Mouse (Mus musculus): ENCODE data around the gene Qrich2.
"Not testable (repeated sequence)": the region's sequence is repeated elsewhere in the genome, so short reads cannot be mapped to it uniquely, and the experiment has no call there.

Gene Qrich2

GRCm38 (mm10) chr11:116489771-116490231 is 23.8 kb upstream of the Qrich2 start:
- DNase-seq (ENCODE audit: low spot score in 2 of 2), result no peak

DNA sequence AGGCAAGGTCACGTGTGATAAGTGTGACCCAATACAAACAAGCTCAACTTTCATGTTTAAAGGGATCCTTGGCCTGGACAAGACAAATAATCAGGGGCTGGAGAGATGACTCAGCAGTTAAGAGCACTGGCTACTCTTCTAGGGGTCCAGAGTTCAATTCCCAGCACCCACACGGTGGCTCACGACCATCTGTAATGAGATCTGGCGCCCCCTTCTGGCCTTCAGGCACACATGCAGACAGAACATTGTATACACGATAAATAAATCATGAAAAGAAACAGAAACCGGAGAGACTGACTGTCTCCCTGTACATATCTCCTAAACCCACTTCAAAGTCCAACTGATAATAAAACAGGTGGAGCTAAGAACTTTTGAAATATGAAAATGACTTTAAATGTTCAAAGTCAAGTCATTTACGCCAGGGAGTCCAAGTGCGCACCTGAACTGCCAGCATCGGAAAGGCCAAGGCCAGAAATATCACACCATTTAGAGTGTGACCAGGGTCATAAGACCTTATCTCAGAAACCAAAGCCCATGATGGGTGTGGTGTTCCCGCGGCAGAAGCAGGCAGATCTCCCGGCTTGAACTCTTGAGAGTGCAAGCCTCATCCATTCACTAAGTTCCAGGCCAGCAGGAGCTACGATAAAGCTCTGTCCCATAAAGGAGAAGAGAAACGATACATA is 22.8 kb upstream of the Qrich2 start:
- no peak for DNase-seq (ENCODE audit: low spot score in 2 of 2)

- no peak for DNase-seq (ENCODE audit: low spot score in 2 of 2)
Observed at GRCm38 (mm10) chr11:116488207-116488606, 22.2 kb upstream of the Qrich2 start.

GRCm38 (mm10) chr11:116484261-116484660 is 18.2 kb upstream of the Qrich2 start:
- DNase-seq (ENCODE audit: low spot score in 2 of 2), result no peak

DNA sequence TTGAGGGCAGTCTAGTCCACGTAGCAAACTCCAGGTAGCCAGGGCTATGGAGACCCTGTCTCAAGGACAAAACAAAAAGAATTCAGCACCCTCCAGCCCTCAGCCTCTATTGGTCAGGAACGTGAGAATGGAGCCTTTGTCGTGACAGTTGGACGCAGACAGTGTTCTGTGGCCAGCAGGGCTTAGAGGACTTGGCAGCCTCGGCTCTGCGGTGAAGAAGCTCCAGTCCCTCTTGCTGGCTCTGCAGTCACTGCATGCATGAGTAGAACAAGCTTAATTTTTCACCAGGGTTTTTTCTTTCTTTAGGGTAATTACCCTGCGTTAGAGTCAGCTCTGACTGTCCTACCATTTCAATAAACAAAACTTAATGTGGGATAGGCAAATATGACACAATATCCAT is 15.7 kb upstream of the Qrich2 start:
- no peak for DNase-seq (ENCODE audit: low spot score in 2 of 2)

DNA sequence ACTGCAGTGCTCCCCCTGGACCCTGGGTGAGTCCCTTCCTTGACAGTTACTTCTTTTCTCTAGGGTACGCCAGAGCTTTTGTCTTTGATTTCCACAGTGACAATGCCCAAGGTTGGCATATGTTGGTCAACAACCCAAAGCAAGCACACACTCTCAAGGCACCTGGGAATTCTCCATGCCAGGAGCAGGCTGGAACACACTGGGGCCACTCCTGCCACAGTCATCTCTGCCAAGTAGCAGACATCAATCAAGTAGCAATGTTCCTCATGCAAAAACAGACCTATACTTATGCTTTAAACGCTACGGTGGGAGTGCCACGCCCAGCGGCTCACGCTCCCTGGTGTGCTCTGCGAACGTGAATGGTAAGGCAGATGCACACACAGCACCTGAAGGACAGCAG is 14.9 kb upstream of the Qrich2 start:
- no peak for DNase-seq (ENCODE audit: low spot score in 2 of 2)

- no peak for DNase-seq (ENCODE audit: low spot score in 2 of 2)
Observed at GRCm38 (mm10) chr11:116479832-116480231, 13.8 kb upstream of the Qrich2 start.

DNA sequence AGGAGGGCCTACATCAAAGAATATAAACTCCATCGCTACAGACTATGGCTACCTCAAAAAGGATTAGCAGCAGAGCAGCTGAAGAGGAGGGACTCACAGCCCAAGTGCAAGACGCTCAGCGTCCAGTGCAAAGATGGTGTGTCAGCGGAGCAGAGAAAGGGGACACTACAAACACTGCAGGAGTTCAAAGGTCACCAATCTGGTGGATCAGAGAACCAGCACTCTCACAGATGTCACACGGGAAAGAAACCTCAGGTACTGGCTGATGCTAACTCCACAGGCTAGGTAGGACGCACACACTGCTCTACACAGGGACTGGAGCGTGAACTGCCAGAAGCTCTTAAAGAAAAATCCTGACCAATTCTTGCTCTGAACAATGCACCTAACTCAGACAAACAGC is 12.9 kb upstream of the Qrich2 start:
- DNase-seq (ENCODE audit: low spot score in 2 of 2), result no peak

DNA sequence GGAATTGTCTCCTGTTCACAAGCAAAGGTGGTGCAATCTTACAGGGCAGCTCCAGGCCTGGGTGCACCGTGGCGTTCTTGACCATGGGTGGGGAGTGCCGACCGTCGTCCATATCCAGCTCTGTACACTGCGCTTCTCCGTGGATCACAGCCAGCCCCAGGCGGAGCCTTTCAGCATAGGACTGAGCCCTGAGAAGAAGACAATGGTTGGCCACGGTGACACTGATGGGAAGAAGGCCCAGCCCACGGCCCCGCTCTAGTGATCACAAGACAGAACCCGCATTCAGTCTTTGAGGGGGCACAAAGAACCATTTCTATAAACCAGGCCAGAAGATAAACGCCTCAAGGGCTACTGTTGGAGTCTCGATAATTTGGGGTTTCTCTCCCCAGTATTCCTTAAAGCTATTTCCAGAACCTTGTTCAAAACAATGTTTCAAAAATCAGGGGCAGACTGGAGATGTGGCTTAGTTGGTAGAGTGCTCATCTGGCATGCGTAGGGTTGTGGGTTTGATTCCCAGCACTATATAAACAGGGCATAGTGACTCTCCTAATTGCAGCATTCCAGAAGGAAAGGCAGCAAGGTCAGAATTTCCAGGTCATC is 11.2 kb upstream of the Qrich2 start:
- no peak for DNase-seq (ENCODE audit: low spot score in 2 of 2)

DNA sequence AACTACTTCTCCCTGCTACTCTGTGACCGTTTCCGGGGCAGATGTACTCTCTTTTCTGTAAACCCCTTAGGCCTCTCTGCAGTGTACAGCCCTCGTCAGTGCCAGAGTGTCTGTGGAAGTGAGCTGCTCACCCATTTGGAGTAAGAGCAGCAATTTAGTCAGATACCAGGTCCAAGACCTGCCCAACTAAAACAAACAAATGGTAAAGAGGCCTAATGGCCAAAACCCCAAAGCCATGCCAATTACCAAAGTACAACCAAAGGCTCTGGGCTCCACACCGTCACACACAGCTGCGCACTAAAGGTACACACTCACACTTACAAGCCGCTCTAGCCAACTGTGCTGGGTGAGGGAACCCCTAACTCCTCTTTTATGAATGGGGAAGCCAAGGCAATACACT is 10.7 kb upstream of the Qrich2 start:
- DNase-seq (ENCODE audit: low spot score in 2 of 2), result no peak

DNA sequence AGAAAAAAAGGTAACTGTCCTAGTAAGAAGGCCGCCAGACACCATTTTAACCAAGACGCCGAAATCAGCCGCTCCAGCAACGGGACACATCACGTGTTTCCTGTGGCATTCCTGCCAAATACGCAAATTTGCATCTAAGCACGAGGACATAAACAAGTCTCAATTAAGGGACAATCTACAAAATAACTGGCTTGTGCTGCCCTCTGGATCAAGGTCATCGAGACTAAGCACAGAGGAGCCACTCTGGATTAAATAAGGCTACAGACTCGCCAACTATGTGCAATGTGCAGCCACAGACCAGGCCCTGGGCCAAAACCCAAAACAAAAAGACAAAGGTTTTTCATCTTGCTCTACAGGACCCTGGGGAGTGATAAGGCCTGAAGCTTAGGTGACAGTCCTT is 10.0 kb upstream of the Qrich2 start:
- DNase-seq (ENCODE audit: low spot score in 2 of 2), result no peak

DNA sequence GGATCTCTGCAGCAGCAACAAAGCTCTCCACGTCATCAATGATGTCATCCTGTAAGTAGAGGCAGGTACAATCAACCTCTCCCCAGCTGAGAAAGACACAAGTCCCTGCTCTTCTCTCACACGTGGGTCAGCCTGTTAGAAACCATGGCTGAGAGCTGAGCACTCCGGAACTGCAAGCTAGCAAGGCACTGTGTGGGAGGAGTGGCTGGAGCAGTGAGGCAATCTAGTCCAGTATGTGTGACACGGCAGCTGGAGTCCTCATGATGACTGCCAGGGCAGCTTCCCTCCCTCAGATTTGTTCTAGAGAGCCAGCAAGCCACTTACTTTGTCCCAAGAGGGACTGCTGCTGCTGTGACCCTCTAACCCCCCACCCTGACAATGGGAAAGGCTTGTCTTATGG is 6.2 kb upstream of the Qrich2 start:
- no peak for DNase-seq (ENCODE audit: low spot score in 2 of 2)

- no peak for DNase-seq (ENCODE audit: low spot score in 2 of 2)
Observed at GRCm38 (mm10) chr11:116470896-116471295, 4.9 kb upstream of the Qrich2 start.

DNA sequence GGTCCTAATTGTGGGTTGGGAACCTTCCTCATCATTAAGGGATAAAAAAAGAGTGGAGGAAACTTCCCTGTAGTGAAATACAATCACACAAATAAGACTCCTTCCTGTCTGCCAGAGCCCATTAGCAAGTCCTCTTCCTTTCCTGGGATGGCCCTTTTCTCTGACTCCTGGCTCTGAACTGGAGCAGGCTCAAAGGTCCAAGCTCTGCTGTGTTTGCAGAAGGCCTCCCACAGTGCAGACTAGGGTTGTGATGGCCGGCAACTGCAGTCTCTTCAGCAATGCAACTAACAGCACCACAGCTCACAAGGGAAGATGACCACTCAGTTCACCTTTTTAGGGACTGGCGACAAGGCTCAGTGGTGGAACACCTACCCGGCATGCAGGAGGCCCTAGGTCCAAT is 4.2 kb upstream of the Qrich2 start:
- DNase-seq (ENCODE audit: low spot score in 2 of 2), result no peak

DNA sequence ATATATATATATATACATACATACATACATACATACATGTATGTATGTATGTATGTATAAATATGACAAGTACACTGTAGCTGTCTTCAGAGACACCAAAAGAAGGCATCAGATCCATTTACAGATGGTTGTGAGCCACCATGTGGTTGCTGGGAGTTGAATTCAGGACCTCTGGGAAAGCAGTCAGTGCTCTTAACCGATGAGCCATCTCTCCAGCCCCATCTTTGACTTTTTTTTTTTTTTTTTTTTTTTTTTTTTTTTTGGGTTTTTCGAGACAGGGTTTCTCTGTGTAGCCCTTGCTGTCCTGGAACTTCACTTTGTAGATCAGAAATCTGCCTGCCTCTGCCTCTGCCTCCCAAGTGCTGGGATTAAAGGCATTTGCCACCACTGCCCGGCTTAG is 2.3 kb upstream of the Qrich2 start:
- not testable (repeated sequence) for DNase-seq (ENCODE audit: low spot score in 2 of 2)

- DNase-seq (ENCODE audit: low spot score in 2 of 2), result peak; percentile 47 to 76
Observed at GRCm38 (mm10) chr11:116463833-116464232, 2.2 kb downstream of the Qrich2 start.

DNA sequence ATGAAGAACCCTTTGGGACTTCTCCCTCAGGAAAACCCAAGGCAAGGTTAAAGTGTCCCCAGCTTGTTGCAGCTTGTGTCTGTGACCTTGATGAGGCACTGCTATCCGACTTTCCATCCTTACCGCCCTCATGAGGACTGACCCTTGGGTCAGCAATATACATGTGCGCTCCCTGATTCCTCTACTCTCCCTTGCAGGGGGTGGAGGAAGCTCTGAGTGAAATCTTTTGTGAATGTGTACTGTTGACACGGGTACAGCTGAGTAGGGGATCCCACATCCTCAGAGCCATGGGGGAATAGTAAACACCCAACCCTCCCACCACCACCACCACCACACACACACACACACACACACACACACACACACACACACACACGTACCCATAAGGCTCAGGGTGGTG is 2.7 kb downstream of the Qrich2 start:
- no peak for DNase-seq (ENCODE audit: low spot score in 2 of 2)

DNA sequence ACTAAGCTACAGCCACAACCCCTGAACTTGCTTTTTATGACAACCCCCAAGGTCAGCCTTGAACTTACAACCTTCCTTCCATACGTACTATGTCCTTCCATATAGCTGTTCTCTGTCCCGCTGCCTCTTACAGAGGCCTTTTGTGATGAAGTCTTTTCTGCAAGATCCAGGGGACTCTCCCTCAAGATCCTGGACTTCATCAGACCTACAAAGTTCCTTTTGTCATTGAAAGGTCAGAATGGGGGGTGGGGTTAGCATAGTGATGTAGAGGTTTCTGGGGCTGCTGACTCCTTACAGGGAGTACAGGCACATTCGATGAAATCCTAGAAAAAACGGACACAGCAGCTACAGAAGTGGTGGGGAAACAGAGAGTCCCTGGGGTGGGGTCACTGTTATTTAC is 6.3 kb downstream of the Qrich2 start:
- no peak for DNase-seq (ENCODE audit: low spot score in 2 of 2)

- DNase-seq (ENCODE audit: low spot score in 2 of 2), result no peak
Observed at GRCm38 (mm10) chr11:116456234-116456633, 9.8 kb downstream of the Qrich2 start.

DNA sequence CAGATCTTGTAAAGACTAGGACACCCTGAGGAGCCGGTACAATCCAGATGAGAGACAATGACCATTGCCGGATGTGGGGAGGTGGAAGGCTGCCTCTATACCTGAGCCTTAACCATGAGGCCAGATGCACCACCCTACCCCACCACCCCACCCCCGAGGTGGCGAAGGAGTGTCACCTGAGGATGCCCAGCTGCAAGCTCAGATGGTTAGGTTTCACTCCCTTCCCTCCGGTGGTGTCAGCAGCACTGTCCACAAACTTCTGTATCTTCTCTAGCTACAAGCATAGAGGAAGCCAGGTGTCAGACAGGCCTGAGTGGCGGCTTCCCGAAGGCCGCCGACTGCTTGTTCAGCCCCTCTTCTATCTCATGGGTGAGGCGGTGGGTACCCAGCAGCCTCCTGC is 12.2 kb downstream of the Qrich2 start:
- DNase-seq (ENCODE audit: low spot score in 2 of 2), result no peak

- DNase-seq (ENCODE audit: low spot score in 2 of 2), result no peak
Observed at GRCm38 (mm10) chr11:116449341-116449740, 16.7 kb downstream of the Qrich2 start.

GRCm38 (mm10) chr11:116447822-116448221 is 18.2 kb downstream of the Qrich2 start:
- no peak for DNase-seq (ENCODE audit: low spot score in 2 of 2)

DNA sequence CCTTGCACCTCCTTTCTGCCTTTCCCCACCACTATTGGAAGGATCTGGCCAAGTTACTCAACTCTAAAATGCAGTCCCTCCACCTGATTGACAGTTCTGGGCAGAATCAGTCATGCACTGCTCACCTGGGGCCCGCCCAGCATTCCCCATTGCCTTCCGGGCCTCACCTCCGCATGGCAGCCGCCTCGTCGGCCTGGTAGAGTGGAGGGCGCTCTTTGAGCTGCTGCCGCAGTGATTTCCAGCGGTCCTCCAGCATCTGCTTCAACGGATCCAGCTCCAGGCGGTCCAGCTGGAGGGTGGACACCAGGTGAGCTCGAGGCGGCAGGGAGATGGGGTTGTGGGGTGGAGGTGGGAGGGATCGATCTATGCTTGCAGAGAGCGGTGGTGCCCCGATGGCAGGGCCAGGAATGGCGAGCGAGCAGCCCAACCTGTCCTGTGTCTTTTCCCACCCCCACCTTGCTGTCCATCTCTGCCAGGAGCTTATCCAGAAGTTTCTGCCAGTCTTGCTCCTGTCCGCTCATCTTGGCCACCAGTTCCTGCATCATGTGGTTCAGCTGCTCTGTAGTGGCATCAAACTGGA is 19.6 kb downstream of the Qrich2 start:
- DNase-seq (ENCODE audit: low spot score in 2 of 2), result no peak
